Mouse (Mus musculus) cerebellum, postnatal 10 days (tissue): ENCODE data around the gene Ccdc148.

Experiments used
- DNase-seq, 2 experiments: peaks; one replicate each; pipeline ENCODE4 v3.0.0; 2021; ENCODE audit warnings: mixed read lengths in 2 of 2

The Ccdc148 gene

DNA sequence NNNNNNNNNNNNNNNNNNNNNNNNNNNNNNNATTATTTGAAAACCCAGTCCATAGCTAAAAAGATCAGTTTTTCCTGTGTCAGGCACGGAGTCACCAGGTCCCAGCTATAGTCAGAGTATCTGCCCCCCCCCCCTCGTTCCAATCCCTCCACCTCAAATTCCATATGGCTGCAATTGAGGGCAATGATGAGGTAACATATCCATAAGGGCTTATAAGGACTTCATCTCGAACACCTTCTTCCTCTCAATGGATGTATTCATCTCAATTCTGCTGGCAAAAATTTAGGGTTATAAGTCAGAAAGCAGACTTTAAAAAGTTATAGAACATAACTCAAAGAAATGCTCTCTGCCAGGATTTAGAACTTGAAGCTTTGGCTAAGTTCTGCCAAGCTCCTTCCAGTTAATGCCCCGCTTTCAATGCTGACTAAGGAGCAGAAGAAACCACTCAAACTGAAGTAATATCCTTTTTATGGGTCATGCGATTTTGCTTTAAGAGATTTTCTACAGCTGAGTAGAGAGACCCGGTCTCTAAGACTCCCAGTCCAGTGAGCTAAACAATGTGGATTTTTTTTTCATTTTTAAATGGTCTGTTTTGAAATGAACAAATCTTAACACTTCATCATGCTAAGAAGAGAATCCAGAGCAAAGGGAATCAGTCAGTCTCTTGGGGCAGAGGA lies 111.6 kb downstream of the Ccdc148 start:
- no peak for DNase-seq

DNA sequence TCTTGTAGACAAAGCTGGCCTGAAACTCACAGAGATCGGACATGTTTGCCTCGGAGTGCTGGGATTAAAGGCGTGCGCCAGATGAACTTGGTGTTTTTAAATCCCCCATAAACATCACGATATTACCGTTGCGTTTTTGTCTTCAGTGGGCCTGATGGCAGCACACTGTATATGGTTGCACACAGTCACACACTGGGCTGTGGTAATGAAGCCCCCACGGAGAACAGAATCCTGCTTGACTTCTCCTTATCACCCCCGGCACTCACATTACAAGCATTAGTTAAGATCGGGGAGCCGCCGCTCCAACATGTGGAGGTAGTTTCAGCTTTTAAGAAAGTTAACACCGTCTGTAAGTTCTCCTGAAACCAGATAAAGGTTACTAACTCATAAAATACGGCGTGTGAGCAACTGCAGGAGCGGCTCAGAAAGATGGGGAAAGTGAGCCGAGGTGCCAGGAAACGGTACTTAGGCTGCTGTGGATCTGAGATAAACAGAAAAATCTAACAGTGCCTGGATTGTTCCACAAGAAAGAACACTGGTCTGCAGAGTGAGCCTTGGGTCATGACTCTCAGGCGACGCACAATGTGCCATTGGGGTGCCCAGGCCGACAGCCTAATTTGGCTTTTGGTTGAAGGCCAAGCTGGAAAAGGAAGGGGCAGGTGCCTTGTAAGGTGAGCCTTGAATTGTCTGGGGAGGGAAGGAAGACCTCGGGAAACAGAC lies 117.0 kb downstream of the Ccdc148 start:
- peak; percentile 41 to 50 for DNase-seq

DNA sequence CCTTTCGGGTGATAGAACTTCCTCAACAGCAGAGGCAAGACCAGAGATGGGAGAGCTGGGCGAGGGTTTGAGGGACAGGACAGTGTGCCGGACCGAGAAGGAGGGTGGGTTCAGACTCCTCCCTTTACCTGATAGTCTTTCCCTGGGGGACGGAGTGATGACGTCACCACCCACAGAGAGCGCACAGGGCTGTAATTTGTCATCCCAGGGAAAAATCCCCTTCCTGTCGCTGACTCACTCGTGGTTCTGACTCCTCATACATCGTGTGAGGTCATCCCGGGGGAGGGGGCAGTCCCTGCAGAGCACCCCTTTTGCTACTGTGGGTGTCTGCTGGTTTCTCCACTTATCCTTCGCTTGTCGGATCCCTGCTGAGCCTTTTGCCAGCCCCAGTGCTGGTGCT lies 117.9 kb downstream of the Ccdc148 start:
- peak in 1 of 2 experiments; percentile 28 for DNase-seq

DNA sequence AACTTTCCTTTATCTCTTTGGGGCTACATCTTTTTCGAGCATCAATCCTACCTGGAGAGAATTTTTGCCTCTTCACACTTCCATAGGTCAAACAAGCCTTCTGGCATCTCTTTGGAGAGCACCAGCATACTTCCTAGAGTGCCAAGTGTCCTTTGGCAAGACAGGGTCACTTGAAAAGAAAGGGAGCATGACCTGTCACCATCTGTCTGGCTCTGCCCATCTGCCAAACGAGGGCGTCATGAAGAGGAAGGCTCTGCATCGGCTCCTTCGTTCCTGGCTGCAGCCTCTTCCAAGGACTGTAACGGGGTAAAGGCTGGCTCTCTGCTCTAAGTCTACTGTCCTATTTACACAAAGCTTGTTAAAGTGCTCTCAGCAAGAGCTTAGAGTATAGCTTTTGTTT lies 124.0 kb downstream of the Ccdc148 start:
- peak; percentile 80 to 88 for DNase-seq

DNA sequence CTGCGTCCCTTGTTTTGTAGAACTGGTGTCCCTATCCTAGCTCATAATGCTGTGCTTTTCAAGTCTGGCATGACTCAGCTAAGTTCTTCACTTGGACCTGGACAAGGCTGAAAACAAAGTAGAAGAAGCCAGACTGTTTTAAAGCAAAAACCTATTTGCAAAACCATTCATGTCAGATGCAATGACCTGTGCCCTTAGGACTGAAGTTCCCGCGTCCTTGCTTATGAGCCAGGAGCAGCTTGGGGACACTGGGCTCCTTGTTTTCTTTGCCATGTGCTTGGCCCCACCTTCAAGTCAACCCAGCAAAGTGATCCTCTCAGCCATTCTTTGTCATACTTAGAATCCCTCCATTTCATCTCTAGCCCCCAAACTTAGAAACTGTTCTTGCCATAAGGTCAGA lies 125.3 kb downstream of the Ccdc148 start:
- no peak for DNase-seq

DNA sequence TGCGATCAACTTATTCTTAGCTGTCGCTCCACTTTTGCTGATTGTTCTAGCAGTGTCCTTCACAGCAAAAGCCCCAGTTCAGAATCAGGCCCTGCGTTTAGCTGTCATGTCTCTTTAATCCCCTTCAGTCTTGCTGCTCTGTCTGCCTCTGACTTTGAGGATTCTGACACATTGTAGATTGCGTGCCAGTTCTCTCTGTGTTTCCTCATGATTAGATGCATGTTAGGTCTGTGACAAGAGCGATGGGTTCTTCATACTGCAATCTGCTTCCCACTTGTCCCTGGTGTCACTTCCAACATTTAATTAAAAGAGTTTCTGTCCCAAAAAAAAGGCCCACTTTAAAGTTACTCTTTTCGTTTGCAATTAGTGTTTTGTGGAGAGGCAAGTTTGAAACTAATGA lies 126.2 kb downstream of the Ccdc148 start:
- no peak for DNase-seq

DNA sequence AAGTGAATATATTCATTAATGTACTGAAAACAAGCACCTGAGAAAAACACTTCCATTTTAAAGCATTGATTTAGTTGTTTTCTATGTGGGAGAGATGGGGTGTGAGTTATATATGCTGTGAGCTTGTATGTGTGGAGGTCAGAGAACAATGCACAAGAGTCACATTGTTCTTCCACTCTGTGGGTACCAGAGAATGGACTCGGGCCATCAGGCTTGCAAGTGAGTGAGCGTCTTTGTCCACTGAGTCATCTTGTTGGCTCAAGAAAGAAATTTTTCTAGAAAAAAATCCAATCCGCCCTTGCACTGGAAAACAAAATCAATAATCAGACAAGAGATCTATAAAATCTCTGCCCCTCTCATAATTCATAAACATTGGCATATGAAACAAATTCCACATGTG lies 135.9 kb downstream of the Ccdc148 start:
- DNase-seq = no peak

DNA sequence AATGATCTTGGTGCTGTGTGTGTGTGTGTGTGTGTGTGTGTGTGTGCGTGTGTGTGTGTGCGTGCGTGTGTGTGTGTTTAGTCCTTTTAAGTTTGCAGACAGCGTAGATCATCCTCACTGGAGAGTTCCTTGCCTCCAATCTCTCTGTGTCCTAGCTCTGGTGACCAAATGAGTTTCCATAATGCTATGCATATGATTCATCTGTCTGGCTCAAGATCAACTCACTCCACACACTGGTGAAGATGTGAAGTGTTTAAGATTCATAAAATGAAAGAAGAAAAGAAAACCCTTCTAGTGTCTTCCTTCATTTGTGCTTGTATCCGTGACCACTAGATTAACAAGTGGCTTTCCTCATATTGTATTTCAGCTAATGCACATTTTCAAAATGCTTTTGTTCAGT lies 153.1 kb downstream of the Ccdc148 start:
- DNase-seq = no peak

DNA sequence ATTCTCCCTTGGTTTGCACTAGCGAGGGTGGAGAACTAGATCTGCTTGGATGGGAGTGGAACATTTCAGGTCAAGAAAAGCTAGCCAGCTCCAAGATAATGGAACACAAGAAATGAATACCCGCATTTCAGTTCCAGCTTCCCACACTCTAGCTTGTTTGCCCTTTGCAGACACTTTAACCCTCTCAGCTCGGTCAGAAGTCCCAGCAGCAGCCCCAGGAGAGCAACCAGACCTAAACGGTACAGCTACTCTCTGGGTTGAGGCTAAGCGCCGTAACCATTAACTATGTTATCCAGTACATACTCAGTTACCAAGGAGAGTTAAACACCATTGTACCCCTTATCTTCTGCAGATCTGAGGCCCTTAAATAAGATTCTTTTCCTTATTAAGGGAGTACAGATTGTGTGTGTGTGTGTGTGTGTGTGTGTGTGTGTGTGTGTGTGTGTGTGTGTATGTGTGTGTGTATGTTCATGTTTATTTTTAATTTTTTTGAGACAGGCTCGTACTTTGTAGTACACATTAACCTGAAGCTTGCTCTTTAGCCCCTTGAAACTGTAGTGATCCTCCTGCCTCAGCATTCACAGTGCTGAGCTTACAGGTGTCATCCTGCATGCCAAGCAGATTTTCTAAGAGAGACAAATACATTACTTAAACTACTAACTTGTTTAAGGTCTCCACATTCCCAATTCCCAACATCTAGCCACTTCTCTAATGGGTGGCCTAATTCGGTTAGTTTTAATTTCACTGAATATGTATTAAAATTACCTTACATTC lies 153.7 kb downstream of the Ccdc148 start:
- DNase-seq = no peak

DNA sequence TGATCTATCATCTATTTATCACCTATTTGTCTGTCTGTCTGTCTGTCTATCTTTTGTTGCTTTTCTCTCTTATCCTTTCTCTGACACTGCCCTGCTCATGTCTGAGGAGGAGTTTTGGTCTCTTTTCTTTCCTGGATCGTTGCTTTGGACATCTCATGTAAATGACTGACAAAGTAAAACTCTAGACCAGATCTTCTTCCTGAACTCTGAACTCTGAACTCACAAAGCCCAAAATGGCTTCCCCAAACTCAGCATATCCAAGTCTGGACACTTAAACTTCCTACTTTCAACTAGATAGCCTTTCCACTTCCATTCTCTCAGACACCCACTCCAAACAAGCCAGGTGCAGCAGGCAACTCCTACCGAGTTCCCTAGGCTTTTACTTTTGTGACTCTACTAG lies 163.3 kb downstream of the Ccdc148 start:
- no peak for DNase-seq

DNA sequence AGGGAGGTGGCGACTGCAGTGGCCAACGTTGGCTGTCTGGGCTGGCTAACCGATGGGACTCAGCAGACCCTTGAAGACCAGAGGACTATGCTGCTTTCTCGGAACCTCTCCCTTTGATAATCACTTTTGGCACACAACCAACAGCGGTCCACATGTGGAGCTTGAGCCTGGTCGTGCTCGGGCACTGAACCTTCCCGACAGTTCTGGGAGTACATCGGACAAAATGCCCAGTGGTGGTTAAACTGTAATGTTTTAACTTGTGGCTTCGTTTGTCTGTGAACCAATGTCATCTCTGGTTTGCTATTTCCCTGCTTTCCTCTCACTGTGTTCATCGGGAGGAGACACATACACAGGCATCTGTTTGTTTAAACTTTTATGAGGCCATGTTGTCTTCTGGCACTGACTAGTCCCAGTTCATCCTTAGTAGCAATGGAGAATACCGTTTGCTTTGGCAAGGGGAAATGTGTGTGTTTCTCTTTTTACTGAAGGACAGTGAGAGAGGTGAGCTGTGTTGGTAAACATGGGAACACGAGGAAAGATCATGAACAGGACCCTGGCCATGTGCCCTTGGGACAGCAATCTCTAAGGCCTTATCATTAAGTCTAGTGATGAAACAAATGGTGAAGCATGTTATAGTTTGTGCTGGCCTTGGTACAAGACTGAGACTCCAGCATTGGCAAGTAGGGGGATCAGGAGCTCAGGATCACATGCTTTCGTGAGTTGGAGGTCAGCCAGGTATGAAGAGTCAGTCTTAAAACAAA lies 167.9 kb downstream of the Ccdc148 start:
- DNase-seq = peak; percentile 25 to 40

DNA sequence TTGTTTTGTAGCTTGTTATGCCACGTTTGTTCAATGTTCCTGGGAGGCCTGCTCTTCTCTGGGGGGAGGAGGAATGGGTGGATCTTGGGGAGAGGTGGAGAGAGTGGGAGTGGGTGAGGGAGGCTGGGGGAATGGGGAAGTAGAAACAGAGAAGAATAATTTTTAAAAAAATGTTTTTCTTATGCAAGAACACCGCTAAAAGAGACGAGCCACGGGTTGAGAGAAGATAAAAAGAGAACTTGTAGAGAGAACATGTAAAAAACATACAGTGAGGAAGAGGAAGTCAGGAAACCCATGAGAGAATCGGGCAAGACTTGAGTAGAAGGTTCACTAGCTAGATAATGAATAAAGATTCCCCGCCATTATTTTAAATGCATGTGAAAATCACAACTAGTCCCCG lies 182.4 kb downstream of the Ccdc148 start:
- no peak for DNase-seq

DNA sequence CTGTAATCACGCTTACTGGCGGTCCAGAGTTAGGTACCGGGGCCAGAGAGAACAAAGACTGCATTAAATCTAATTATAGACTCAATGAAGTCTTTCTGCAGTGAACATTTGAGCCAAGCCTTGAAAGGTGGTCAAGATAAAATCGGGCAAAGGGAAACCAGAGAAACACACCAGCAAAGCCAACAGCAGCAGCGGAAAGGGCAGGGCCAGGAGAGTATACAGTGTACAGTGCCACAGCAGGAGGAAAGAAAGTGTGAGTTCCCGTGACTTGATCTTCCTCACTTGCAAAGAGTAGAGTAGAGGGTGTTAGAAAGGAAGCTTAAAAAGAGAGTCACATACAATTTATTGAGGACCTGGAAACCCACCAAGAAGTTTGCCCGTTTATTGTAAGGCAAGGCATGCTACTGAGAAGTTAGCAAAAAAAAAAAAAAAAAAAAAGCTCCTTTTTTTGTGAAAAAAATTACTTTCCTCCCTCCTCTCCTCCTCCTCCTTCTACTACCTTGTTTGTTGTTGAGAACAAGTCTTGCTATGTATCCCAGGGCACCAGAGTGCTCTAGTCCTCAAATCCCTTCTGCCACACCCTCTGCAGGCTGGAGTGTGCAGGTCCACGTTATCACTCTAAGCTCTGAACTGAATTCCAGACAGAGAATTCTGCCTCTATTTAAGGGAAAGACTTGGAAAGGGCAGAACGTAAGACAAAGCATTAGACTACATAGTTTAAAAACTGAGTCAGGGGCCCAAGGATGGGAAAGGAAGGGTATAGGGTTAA lies 188.8 kb downstream of the Ccdc148 start:
- DNase-seq = no peak

DNA sequence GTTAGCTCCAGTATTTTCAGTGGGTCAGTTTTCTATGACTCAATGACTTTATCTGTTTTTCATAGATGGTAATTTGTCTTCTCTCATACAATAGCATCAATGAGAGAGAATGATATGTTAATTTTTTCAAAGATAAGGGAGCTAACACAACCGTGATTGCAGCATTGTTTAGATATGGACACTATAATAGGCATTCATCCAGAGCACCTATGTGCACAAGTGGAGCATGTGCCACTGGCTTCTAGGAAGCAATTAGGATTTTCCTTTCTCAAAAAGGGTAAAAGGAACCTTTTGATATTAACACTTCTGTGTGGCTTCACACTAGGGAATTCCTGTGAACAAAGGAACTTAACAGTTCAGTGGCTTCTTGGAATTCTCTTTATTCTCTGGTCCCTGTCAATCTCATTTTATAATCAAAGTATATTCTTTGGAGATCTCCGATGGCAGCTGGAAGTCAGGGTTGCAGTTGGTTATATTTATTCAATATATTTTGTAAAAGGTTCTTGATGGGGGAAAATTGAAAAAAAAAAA lies 203.6 kb downstream of the Ccdc148 start:
- no peak for DNase-seq

DNA sequence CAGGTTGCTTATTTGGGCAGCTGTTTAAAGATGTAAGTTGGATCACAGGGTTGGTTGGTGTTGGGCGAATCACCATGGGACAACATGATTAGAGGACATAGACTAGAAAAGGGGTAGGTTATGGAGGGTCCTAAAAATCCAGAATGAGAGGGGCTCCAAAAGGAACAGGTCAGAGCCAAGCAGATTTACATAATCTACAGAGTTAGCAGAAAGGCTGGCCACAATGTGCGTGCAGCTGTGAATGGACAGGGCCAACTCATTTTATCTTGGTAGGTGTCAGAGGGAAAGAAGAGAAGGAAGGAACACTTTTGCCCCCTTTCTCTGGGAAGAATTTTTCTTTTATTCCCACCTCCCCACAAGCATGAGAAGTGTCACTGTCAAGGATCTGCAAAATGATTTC lies 204.1 kb downstream of the Ccdc148 start:
- DNase-seq = no peak

DNA sequence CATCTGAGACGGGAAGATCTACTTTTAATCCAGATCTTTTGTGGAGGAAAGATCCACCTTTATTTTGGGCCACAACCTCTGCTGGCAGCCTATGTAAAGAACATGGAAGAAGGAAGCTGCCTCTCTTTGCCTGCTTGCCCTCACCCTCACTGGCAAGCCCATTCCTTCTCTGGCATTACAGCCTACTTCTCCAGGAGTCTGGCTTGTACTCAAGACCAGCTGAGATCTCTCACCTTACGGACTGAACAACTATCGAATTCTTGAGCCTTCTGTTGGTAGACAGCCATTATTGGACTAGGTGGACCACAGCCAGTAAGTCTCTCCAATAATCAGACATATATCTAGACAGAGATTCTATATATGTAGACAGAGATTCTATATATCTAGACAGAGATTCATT lies 208.4 kb downstream of the Ccdc148 start:
- DNase-seq = peak; percentile 65 to 80

DNA sequence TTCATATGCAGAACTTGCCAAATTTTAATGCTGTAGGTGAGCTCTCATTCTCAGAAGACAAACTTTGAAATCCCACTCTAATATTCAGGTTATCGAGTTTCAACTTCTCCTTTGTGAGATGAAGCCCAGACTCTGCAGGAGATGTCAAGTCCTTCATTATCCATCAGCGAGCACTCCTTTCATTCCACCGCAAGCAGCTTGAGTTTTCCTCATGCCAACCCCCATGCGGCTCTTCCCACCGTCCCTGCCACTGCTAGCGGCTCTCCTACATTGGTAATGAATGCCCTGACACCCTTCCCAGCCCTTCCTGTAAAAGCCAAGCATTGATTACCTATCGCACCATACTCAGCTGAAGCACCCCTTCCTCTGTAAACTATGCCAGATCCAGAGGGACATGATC lies 211.7 kb downstream of the Ccdc148 start:
- DNase-seq = peak; percentile 68 to 80

DNA sequence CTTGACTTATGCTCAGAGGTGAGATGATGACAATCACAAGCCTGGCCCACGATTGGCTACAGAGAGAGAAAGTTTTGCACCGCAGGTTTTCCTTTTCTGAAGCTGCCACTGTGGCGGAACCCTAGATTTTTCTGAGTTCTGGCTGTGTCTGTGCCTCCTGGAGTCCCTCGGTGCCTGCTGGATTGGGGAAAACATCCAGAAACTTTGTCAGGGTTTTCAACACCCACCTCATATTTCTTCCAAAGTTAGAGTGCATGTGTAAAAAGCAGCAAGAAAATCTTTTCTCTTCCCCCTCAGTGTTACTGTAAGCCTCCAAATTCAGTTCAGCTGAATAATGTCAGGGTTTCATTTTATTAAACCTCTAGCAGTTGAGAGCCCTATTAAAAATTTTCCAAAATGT lies 219.1 kb downstream of the Ccdc148 start:
- DNase-seq = no peak

DNA sequence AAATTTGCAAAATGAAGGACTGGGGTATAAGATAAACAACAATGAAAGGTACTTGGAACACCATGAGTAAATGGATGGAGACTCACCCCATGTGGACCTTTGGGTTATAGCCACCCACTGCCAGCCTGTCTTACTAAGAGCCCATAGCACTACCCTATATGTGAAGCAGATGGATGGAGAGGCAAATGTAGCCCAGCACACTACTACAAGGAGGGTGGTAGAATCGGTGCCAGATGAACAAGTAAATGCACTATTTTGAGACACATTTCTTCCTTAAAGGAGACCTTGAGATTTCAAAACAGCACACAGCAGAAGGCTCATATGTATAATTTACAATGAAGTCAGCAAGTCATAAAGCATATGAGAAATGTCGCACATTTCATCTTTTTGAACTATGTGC lies 234.9 kb downstream of the Ccdc148 start:
- DNase-seq = no peak

DNA sequence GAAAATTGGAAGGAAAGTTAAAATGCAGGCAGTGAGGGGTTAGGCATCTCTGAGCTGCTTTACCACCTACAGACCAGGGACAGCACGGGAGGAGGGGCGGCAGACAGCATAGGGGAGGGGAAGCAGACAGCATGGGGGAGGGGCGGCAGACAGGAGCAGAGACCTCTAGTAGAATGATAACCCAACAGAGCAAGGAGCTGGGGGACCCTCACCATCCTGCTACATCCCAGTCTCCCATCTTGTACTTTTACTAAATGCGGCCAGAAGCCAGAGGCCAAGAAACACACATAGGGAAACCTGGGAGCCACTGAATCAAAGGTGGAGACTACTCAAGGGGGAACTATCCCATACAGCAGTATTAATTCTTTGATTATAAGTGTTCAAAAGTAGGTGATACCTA lies 242.1 kb downstream of the Ccdc148 start:
- DNase-seq = no peak

DNA sequence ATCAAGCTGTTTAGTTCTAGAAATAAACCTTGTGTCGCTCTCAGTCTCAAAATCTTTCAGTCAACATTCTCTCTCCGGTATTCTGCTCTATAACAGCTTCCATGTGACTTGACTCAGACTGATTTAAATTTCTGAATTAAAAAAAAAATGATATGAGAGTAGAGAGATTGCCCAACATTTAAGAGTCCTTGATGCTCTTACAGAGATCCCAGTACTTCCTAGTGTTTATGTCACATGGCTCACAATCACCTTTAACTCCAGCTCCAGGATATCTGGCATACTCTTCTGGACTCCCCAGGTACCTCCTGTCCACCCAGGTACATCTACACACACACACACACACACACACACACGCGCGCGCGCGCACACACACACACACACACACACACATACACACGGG lies 248.1 kb downstream of the Ccdc148 start:
- DNase-seq = no peak
